Comparison of ENCODE assay signal across 22 mouse cellular contexts in the genomic region with DNA sequence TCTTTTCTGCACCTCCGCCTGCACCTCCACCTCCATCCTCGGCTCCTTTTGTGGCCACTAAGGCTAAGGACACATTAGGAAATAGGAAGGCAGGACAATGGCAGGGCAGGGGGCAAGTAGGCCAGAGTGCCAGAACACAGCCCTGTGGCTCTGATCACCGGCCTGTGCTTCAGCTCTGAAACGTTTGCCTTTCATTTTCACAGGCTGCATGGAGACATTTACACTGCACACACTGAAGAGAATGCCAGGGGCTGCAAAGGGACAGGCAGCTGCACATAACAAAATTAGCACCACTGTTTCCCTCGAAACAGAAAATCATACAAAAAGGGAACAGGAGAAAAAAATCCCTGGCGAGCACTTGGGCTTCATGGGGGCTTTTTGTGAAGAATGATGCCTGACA.
DNase-seq lines count a peak whose midpoint lies in the region; ATAC-seq and TF ChIP-seq lines count a peak whose summit lies in the region.
"Had no signal": no experiment of that assay in that cellular context is flagged by ENCODE, and none has a peak within 500 bp of the region (broad histone marks: within the 10 kb centered on the region; RNA-seq: fewer than 3 reads in every experiment).

No protein-coding gene starts in this region.

- H3K4me3 ChIP-seq in layer of hippocampus, adult 2 months: no peak overlapping the region
- no peak overlapping the region for H3K4me3 ChIP-seq in forebrain, embryonic 13.5 days
- no peak overlapping the region for H3K4me3 ChIP-seq in limb, embryonic 13.5 days
- no peak overlapping the region for H3K4me3 ChIP-seq in kidney, embryonic 16.5 days (ENCODE audit: low read length)
- H3K4me3 ChIP-seq: embryonic facial prominence, embryonic 13.5 days; gastrocnemius, adult 2 months; limb, embryonic 15.5 days; liver, embryonic 15.5 days; neural tube, embryonic 12.5 days had no signal

- DNase-seq in layer of hippocampus, adult 2 months (ENCODE audit: low spot score in 2 of 2): no peak
- DNase-seq in layer of hippocampus, adult 8-10 months (ENCODE audit: low spot score in 2 of 2): no peak
- peak; percentile 55 for DNase-seq in brain, embryonic 14.5 days (ENCODE audit: low read depth)
- no peak for DNase-seq in kidney, adult 8-10 months
- DNase-seq: adrenal gland, adult 8-10 months; cerebellum, adult 9-11 months; gastrocnemius, adult 2 months; heart, postnatal 10 days; kidney, adult 9 months; kidney, postnatal 36 days; thymus, postnatal 25 days had no signal

- H3K4me2 ChIP-seq in forebrain, embryonic 13.5 days: peak overlapping the region; percentile 7; the same call in 1 of the 2 replicates
- no peak overlapping the region for H3K4me2 ChIP-seq in limb, embryonic 13.5 days (replicated peaks)
- H3K4me2 ChIP-seq in kidney, embryonic 16.5 days (replicated peaks; ENCODE audit: low read depth, low read length): no peak overlapping the region
- H3K4me2 ChIP-seq: embryonic facial prominence, embryonic 13.5 days; heart, embryonic 11.5 days; limb, embryonic 15.5 days; liver, embryonic 15.5 days; neural tube, embryonic 12.5 days had no signal

- H3K9me3 ChIP-seq in forebrain, embryonic 13.5 days (replicated peaks): no peaks in the 10 kb centered on the region
- H3K9me3 ChIP-seq in limb, embryonic 13.5 days: no peaks in the 10 kb centered on the region
- no peaks in the 10 kb centered on the region for H3K9me3 ChIP-seq in kidney, embryonic 16.5 days (ENCODE audit: low read length)
- H3K9me3 ChIP-seq: embryonic facial prominence, embryonic 13.5 days; limb, embryonic 15.5 days; liver, embryonic 15.5 days; neural tube, embryonic 12.5 days had no signal

- no peaks in the 10 kb centered on the region for H3K36me3 ChIP-seq in forebrain, embryonic 13.5 days (ENCODE audit: poor library complexity, severe bottlenecking)
- no peaks in the 10 kb centered on the region for H3K36me3 ChIP-seq in limb, embryonic 13.5 days
- no peaks in the 10 kb centered on the region for H3K36me3 ChIP-seq in kidney, embryonic 16.5 days (ENCODE audit: insufficient read depth, low read length)
- H3K36me3 ChIP-seq: embryonic facial prominence, embryonic 13.5 days; limb, embryonic 15.5 days; liver, embryonic 15.5 days; neural tube, embryonic 12.5 days had no signal

- H3K27me3 ChIP-seq in forebrain, embryonic 13.5 days: no peaks in the 10 kb centered on the region
- no peaks in the 10 kb centered on the region for H3K27me3 ChIP-seq in limb, embryonic 13.5 days
- no peaks in the 10 kb centered on the region for H3K27me3 ChIP-seq in kidney, embryonic 16.5 days (ENCODE audit: insufficient read depth, low read length)
- H3K27me3 ChIP-seq: embryonic facial prominence, embryonic 13.5 days; limb, embryonic 15.5 days; liver, embryonic 15.5 days; neural tube, embryonic 12.5 days had no signal

- TF ChIP-seq CTCF in layer of hippocampus, adult 2 months (conservative IDR thresholded peaks at IDR 0.05): no peak
- TF ChIP-seq CTCF in brain, embryonic 14.5 days (IDR thresholded peaks at IDR 0.05; ENCODE audit: borderline replicate concordance, extremely low read depth, insufficient read depth, insufficient read length): no peak

- WGBS in forebrain, embryonic 13.5 days: 10% methylated on average over 6 of the region's 6 CpGs
- 35% methylated on average over 6 of the region's 6 CpGs for WGBS in limb, embryonic 13.5 days
- 61% methylated on average over 6 of the region's 6 CpGs for WGBS in kidney, embryonic 16.5 days

- ATAC-seq in forebrain, embryonic 13.5 days: no peak
- ATAC-seq in limb, embryonic 13.5 days (ENCODE audit: low FRiP score, low read depth): no peak
- ATAC-seq in kidney, embryonic 16.5 days (ENCODE audit: low FRiP score, low TSS enrichment): no peak
- ATAC-seq: inflammation-experienced regulatory T-cells, adult 6 months; lung, postnatal 0 days; Patski had no signal

- peak overlapping the region; percentile 70 for H3K27ac ChIP-seq in layer of hippocampus, adult 2 months
- H3K27ac ChIP-seq in forebrain, embryonic 13.5 days: peak overlapping the region; percentile 70
- peak overlapping the region; percentile 61; the same call in 1 of the 2 replicates for H3K27ac ChIP-seq in limb, embryonic 13.5 days
- no peak overlapping the region for H3K27ac ChIP-seq in kidney, embryonic 16.5 days (ENCODE audit: low read length)
- H3K27ac ChIP-seq: embryonic facial prominence, embryonic 13.5 days; gastrocnemius, adult 2 months; limb, embryonic 15.5 days; liver, embryonic 15.5 days; neural tube, embryonic 12.5 days had no signal

- H3K9ac ChIP-seq in forebrain, embryonic 13.5 days: peak overlapping the region; percentile 45; the same call in 1 of the 2 replicates
- no peak overlapping the region for H3K9ac ChIP-seq in limb, embryonic 13.5 days
- no peak overlapping the region for H3K9ac ChIP-seq in kidney, embryonic 16.5 days (replicated peaks; ENCODE audit: low read length)
- H3K9ac ChIP-seq: embryonic facial prominence, embryonic 13.5 days; limb, embryonic 15.5 days; liver, embryonic 15.5 days; neural tube, embryonic 12.5 days had no signal

- no peak for TF ChIP-seq POLR2A in brain, embryonic 14.5 days (IDR thresholded peaks at IDR 0.05; ENCODE audit: borderline replicate concordance, extremely low read depth, insufficient read depth, insufficient read length, poor library complexity, severe bottlenecking)

- H3K4me1 ChIP-seq in forebrain, embryonic 13.5 days: peaks cover 11% of the 10 kb centered on the region
- peaks cover 9% of the 10 kb centered on the region; the same call in 1 of the 2 replicates for H3K4me1 ChIP-seq in limb, embryonic 13.5 days
- H3K4me1 ChIP-seq in kidney, embryonic 16.5 days (ENCODE audit: insufficient read depth, low read length): no peaks in the 10 kb centered on the region
- H3K4me1 ChIP-seq: embryonic facial prominence, embryonic 13.5 days; limb, embryonic 15.5 days; liver, embryonic 15.5 days had no signal
